Mouse (Mus musculus): ENCODE data around the gene Fut1. TPM values are rescaled to one million over a fixed set of nuclear protein-coding genes. Genes with fewer than 3 reads are reported as not detected.

Gene Fut1
- not detected for total RNA-seq (2022)

DNA sequence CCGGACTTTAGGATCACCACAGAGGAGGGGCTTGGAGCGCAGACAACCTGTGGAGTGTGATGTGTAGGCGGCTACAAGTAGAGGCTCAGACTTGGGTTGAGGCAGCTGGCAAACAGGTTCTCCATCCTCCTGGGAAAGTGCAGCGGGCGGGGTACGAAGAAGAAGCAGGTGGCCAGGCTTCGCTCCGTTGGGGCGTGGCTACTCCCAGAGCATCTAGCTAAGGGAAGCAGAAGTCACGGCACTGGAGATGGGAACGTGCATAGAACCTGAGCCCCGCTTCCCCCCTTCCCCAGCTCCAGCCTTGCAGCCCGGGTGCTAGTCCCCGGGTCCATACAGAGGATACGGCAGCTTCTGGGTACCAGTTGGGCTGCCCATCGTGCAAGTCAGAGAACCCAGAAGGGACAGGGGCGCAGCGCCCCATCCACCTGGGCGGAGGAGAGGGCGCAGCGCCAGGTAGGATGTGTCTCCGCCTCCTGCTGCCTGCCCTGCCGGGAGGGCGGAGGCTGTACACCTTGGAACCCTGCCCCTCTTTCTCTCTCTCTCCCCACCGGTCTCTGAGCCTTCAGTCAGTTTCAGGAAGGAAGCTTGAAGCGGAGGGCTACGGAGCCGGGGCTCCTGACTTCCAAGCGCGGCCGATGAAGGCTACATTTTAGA is at the start of gene Fut1:
TSS of gene Fut1 (plus strand) at position 248 of the 654 bp plus-strand sequence.
- no peak for DNase-seq

DNA sequence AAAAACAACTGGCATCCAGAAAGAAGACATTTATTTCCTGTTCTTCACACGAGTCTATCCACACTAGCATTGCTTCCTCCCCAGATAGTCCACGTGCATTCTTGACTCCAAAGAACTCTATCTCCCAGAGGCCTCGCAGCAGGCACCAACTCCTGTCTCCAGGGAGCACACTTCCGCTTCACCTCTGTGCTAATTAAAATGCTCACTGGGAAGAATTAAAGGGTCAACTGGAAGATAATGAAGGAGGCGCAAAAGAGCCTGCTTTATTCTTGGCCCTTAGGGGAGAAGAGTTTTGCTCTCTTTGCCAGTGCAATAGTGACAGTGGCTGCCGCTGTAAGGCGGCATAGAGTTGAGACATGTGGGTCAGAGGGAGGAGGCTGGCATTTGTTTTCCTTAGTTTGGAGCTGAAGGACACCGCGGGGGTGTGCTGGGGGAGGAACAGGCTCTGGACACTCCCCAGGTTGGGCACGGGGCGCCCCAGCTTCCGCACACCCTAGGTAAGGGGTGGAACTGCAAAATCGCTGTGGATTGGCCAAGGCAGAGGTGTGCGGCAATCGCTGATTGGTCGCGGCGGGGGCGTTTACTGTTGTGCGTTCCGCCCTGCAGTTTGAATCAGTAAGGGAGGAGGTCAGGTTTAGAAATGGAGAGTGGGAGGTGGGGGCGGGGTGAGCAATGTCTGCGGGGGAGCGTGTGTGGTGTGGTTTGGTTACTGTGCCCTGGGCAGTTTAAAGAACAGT is 49.1 kb upstream of the Fut1 start:
- DNase-seq: peak; percentile 96

- no peak for DNase-seq
Observed at GRCm38 (mm10) chr7:45568601-45569473, 48.3 kb upstream of the Fut1 start.

DNA sequence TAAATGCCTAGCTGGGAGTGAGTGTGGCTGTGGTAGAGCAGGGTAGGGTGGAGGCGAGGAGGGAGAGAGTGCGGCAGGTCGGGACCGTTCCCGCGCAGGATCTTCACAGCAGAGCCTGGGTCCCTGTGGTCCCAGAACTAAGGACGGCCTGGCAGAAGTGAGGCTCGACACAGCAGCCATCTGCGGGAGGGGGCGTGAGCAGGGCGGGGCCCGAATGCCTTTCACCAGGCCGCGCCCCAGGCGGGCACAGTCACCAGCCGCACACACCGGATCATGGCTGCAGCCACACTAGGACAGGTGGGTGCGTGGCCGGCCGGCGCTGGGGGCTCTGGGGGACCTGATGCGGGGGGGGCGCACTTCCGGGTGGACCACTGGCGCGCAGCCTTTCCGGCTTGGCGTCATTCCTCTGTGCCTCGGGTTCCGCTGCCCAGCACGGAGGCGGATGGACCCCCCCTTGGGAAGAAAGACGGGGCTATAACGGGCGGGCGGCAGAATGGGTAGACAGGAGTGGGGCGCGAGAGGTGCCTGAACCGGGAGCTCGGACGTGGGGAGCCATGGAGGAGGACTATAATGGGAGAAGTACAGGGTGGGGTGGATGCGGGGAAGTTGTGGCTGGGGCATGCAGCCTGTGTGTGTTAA is 46.9 kb upstream of the Fut1 start, which contains the start of gene Bcat2:
TSS of gene Bcat2 (plus strand) at position 51 of the 639 bp plus-strand sequence.
- peak; percentile 79 for DNase-seq

DNA sequence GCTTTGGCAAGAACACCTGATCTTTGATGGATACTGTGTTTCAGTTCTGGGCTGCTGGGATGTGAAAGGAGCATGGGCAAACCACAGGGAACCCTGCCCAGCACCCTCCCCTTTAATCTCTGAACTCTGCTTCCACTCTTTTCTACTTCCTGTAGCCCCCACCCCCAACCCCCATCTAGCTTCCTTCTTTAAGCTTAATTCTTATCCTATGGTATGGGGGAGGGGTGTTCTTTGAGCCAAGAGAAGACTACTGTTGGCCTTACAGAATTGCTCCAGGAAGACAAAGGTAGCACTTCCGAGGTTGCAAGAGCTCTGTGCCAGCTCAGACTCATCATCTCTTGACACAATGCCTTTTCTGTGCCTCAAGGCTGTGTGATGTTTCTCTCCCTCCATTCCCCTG is 45.1 kb upstream of the Fut1 start:
- no peak for DNase-seq

GRCm38 (mm10) chr7:45573954-45574353 is 43.1 kb upstream of the Fut1 start:
- DNase-seq: no peak

- no peak for DNase-seq
Observed at GRCm38 (mm10) chr7:45574472-45575379, 42.4 kb upstream of the Fut1 start.

DNA sequence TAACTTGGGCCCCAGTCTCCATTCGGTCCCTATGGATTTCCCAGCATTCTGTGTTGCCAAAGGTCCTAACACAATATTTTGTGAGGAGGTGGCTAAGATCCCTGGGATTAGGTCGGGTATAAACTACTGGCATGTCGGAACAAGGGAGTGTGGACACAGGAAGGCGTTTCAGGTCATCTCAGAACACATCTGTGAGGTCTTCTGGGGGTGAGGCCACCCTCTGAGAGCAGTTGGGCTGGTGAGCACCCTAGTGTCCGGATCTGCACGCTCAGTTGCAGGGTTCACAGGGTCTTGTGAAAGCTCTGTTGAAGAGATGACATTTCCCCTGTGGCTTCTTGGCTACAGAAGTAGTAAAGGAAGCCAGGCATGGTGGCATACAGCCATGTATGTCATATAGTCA is 31.2 kb upstream of the Fut1 start:
- no peak for DNase-seq

DNA sequence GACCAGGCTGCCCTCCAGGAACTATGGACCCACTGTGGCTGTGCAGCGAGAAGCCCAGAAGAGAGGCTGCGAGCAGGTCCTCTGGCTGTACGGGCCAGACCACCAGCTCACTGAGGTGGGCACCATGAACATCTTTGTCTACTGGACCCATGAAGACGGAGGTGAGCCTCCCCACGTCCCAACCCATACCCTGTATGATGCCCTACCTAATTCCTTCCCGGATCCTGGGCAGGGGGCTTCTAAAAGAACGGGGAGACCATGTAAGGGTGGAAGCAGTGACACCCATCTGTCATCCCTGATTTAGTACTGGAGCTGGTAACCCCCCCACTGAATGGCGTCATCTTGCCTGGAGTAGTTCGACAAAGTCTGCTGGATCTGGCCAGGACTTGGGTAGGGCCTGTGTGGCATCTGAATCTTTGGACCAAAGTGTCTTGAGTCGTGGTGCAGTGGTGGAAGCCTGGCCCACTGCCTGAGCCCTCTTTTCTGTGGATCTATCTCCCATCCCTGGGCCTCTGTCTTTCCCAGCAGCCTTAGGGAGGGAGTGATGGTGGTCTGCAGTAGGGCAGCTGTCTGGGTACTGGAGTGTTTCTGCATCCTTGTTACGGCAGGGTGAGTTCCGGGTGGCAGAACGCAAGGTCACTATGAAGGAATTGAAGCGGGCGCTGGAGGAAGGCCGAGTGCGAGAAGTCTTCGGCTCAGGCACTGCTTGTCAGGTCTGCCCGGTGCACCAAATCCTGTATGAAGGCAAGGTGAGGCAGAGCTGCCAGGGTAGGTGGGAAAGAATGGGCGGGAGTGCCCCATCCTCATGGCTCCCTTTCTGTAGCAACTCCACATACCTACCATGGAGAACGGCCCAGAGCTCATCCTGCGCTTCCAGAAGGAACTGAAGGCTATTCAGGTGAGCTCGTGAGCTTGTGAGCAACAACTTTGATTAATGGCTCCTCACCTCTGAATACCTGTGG is 29.2 kb upstream of the Fut1 start:
- DNase-seq: no peak

- DNase-seq: peak; percentile 96
Observed at GRCm38 (mm10) chr7:45589173-45589572, 27.9 kb upstream of the Fut1 start.

DNA sequence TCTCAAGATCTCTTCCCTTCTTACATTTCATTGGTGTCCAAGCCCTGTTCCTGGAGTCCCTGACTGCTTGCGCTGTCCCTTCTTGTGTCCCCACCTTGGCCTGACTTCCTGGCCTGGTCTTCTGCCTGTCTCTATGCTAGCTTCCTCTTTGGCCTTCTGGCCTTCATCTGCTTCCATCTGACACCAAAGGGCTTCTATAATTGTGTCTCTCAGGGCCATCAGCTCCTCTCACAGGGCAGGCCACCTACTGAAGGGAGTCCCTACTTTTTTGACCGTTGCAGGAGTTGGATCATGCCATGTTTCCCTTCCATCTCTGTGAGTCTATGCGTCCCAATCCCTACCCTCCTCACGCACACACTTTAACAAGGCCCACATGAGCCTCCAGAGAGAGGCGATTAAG is 27.2 kb upstream of the Fut1 start:
- no peak for DNase-seq

- DNase-seq: no peak
Observed at GRCm38 (mm10) chr7:45590874-45591273, 26.2 kb upstream of the Fut1 start.

DNA sequence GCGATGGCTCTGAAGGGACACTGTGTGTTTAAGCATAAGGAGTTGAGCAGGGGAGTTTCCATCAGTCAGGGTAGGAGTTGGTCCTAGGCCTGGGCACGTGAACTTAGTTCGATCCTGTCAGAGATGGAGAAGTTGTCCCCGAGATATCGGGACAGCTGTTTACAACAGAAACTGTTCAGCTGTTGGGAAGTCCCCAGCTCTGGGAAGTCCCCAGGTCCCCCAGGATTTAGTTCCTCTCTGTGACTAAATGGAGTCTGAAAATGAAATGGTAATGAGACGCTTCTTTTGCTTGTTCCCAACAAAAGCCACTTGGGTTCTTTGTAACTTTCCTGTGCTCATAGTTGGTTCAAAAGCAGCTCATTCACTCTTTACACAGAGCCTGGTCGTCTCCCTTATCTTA is 25.2 kb upstream of the Fut1 start:
- no peak for DNase-seq

- DNase-seq: peak; percentile 65
Observed at GRCm38 (mm10) chr7:45593118-45593815, 23.8 kb upstream of the Fut1 start.

DNA sequence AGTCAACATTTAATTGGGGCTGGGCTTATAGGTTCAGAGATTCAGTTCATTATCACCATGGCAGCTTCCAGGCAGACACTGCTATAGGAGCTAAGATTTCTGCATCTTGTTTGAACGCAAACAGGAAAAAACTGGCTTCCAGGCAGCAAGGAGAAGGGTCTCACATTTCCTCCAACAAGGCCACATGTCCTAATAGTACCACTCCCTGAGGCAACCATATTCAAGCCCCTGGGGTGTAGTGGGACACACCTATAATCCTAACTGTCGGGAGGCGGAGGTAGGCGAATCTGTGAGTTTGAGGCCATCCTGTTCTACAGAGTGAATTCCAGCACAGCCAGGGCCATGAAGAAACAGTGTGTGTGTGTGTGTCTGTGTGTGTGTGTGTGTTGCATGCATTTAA is 21.9 kb upstream of the Fut1 start:
- no peak for DNase-seq

DNA sequence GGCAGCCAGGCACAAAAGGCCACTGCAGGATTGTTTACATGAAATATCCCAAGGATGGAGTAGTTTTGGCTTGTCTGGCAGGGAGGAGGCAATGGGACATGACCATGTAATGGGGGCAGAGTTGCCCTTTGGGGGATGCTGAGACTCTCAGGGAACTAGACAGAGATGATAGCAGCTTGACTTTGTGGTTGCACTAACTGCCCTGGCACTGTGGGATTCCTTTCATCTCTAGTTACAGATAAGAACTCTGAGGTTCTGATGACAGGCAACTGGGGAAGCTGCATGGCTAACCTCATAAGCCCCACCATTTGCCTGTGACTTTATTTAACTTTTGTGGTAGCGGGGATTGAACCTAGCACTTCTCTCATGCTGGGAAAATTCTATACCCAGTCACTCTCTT is 21.0 kb upstream of the Fut1 start:
- no peak for DNase-seq

GRCm38 (mm10) chr7:45597013-45597412 is 20.1 kb upstream of the Fut1 start:
- no peak for DNase-seq

GRCm38 (mm10) chr7:45597527-45597926 is 19.6 kb upstream of the Fut1 start:
- no peak for DNase-seq

Measured in adrenal gland, adult 8-10 months (tissue).